Mouse (Mus musculus): ENCODE results near the gene Mxra7. TPM values are rescaled to one million over a fixed set of nuclear protein-coding genes. Genes with fewer than 3 reads are reported as not detected.
"Not testable (repeated sequence)": the region's sequence is repeated elsewhere in the genome, so short reads cannot be mapped to it uniquely, and the experiment has no call there.

The Mxra7 gene
- polyA plus RNA-seq, 1 experiment from 2014 or later = 7.2 TPM

DNA sequence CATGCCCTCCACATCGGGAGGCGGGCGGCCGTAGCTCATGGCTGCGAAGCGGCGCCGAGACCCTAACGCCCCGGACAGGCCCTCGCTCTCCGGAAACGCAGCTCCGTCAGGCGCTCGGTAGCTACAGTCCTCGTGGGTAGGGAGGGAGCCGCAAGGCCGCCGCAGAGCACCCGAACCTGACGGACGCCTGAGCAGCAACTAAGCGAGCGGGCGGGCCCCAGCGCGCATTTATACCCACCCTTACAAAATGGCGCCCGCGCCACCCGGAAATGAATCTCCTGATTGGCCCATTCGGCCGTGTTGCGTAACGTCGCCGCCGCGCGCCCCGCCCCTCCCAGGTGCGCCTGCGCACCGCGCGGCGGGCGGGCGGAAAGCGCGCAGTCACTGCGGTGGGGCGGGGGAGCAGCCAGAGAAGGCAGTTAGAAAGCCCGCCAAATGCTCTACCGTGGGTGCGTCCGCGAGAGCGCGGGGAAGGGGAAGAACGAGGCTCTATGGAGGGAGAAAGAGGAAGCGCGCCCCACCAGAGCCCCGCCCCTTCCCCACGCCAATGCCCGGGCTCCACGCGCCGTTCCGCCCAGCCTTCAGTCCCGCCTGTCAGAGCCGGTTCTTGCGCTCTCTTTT lies 25.2 kb upstream of the Mxra7 start, which contains the start of gene Srsf2:
TSS of gene Srsf2 (minus strand) at position 204 of the 621 bp plus-strand sequence.
- under 1% methylated on average over 72 of the region's 74 CpGs for WGBS (ENCODE audit: insufficient replicate concordance)
- peak within 1 kb of the TSS; percentile 91 for H3K4me2 ChIP-seq
- H3K9me3 ChIP-seq (replicated peaks) = no peaks in the 10 kb centered on the region
- peak within 1 kb of the TSS; percentile 99 for H3K4me3 ChIP-seq
- peak within 1 kb of the TSS; percentile 99 for H3K9ac ChIP-seq
- no peaks in the 10 kb centered on the region for H3K27me3 ChIP-seq (replicated peaks)
- peak within 1 kb of the TSS; percentile 99 for H3K27ac ChIP-seq
- ATAC-seq = peak; percentile 86
- peaks cover 51% of the 10 kb centered on the region for H3K4me1 ChIP-seq
- peaks cover 41% of the 10 kb centered on the region for H3K36me3 ChIP-seq

- Histone ChIP-seq H3K4me1 (peaks cover 54% of the 10 kb centered on the region), H3K9me3 (replicated peaks) (no peaks in the 10 kb centered on the region), H3K4me3 (peak within 1 kb of the TSS; percentile 99), H3K27me3 (replicated peaks) (no peaks in the 10 kb centered on the region), H3K36me3 (peaks cover 47% of the 10 kb centered on the region), H3K27ac (peak within 1 kb of the TSS; percentile 99), H3K9ac (peak within 1 kb of the TSS; percentile 99), H3K4me2 (peak within 1 kb of the TSS; percentile 91)
- peak; percentile 64 for ATAC-seq
- under 1% methylated on average over 78 of the region's 91 CpGs for WGBS (ENCODE audit: insufficient replicate concordance)
These were observed 24.5 kb upstream of the Mxra7 start, which contains the start of gene Mfsd11 for GRCm38 (mm10) chr11:116852291-116852890. Gene Mfsd11, plus strand, starts transcription at chr11:116852440.

- ATAC-seq = no peak
- Histone ChIP-seq H3K4me2 (peak overlapping the region; percentile 91), H3K9me3 (replicated peaks) (no peaks in the 10 kb centered on the region), H3K9ac (peak overlapping the region; percentile 99), H3K4me1 (peaks cover 48% of the 10 kb centered on the region), H3K36me3 (peaks cover 52% of the 10 kb centered on the region), H3K27me3 (replicated peaks) (no peaks in the 10 kb centered on the region), H3K4me3 (peak overlapping the region; percentile 99), H3K27ac (peak overlapping the region; percentile 99)
- under 1% methylated on average over 29 of the region's 29 CpGs for WGBS (ENCODE audit: insufficient replicate concordance)
These were observed 23.9 kb upstream of the Mxra7 start for GRCm38 (mm10) chr11:116851576-116852290.

DNA sequence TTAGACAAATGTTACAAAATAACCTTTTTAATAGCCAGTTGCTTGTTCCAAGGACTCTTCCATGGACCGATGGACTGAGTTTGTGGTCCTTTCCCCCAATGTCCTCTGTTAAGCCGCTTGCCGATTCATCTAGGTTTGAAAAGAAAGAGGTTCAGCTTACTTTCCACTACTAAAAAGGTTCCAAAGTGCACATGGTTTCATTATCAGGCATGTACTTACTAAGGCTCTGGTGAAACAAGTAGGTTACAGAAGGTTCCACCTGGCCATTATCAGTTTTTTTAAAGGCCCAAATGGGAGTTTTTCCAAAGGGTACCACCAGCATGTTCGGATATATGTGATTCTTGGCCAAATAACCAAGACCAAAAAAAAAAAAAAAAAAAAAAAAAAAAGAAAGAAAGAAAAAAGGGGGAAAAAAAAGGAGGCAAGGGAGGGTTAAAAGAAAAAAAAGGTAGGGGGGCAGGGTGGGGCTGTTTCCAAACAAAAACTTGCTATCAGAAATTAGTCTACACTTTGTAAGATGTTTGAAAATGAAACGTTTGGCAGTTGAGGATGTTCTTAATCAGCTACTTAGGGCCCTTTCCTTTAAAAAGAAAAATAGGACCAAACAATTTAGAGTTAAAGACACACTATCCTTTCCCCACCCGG lies 23.1 kb upstream of the Mxra7 start:
- no peak for ATAC-seq
- Histone ChIP-seq H3K9ac (peak overlapping the region; percentile 99), H3K4me1 (peaks cover 55% of the 10 kb centered on the region), H3K9me3 (replicated peaks) (no peaks in the 10 kb centered on the region), H3K36me3 (peaks cover 60% of the 10 kb centered on the region), H3K4me3 (peak overlapping the region; percentile 99), H3K27ac (peak overlapping the region; percentile 99), H3K4me2 (peak overlapping the region; percentile 91), H3K27me3 (replicated peaks) (no peaks in the 10 kb centered on the region)
- 23% methylated on average over 6 of the region's 6 CpGs for WGBS (ENCODE audit: insufficient replicate concordance)

DNA sequence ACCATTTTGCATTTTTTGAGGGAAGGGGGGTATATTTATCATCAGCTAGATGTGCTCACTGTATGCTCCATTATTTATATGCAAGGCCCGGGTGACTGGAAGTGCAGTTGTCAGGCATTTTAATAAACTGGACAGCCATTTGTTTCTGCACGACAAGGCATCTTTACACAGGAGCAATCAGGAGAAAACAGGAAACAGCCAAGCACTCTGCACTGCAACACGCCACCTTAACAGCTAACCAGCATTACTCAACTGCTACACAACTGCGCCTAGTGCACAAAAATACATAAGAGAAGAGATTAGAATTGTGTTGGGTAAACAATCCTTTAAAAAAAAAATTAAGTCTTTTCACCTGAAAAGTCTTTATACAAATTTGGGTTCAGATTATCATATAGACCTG lies 22.2 kb upstream of the Mxra7 start:
- Histone ChIP-seq H3K4me1 (peaks cover 62% of the 10 kb centered on the region), H3K36me3 (peaks cover 64% of the 10 kb centered on the region), H3K9ac (peak overlapping the region; percentile 99), H3K4me3 (peak overlapping the region; percentile 99), H3K27ac (peak overlapping the region; percentile 99), H3K27me3 (replicated peaks) (no peaks in the 10 kb centered on the region), H3K4me2 (peak overlapping the region; percentile 91), H3K9me3 (replicated peaks) (no peaks in the 10 kb centered on the region)
- no peak for ATAC-seq
- WGBS (ENCODE audit: insufficient replicate concordance) = 30% methylated on average over 4 of the region's 4 CpGs

DNA sequence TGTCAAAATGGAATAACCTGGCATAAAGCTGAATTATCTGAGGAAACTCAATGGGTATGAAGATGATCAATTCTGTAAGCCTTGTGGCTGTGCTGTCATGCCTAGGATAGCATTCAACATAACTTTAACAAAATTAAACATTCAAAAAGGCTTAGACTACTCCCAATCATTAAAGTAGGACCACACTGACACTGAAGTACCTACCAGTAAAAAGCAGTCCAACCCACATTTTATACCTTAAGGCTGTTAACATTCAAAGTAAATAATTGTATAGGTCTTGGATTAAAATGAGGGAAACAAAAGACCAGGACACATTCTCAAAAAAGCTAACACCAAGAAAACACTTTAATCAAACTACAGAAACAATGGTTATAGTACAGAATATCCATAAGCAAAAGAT lies 21.7 kb upstream of the Mxra7 start:
- Histone ChIP-seq H3K27ac (no peak overlapping the region), H3K4me3 (peak overlapping the region; percentile 19; the same call in 1 of the 2 replicates), H3K27me3 (replicated peaks) (no peaks in the 10 kb centered on the region), H3K36me3 (peaks cover 64% of the 10 kb centered on the region), H3K4me1 (peaks cover 62% of the 10 kb centered on the region), H3K9me3 (replicated peaks) (no peaks in the 10 kb centered on the region), H3K4me2 (peak overlapping the region; percentile 39), H3K9ac (no peak overlapping the region)
- no peak for ATAC-seq

- H3K36me3 ChIP-seq = peaks cover 64% of the 10 kb centered on the region
- H3K27ac ChIP-seq = peak overlapping the region; percentile 64
- WGBS (ENCODE audit: insufficient replicate concordance) = 49% methylated on average over 2 of the region's 2 CpGs
- peak overlapping the region; percentile 39 for H3K4me2 ChIP-seq
- not testable (repeated sequence) for H3K9ac ChIP-seq; H3K9me3 ChIP-seq (replicated peaks); H3K4me3 ChIP-seq; ATAC-seq; H3K27me3 ChIP-seq (replicated peaks)
- H3K4me1 ChIP-seq = peaks cover 62% of the 10 kb centered on the region
These were observed 21.0 kb upstream of the Mxra7 start for GRCm38 (mm10) chr11:116848877-116849178.

DNA sequence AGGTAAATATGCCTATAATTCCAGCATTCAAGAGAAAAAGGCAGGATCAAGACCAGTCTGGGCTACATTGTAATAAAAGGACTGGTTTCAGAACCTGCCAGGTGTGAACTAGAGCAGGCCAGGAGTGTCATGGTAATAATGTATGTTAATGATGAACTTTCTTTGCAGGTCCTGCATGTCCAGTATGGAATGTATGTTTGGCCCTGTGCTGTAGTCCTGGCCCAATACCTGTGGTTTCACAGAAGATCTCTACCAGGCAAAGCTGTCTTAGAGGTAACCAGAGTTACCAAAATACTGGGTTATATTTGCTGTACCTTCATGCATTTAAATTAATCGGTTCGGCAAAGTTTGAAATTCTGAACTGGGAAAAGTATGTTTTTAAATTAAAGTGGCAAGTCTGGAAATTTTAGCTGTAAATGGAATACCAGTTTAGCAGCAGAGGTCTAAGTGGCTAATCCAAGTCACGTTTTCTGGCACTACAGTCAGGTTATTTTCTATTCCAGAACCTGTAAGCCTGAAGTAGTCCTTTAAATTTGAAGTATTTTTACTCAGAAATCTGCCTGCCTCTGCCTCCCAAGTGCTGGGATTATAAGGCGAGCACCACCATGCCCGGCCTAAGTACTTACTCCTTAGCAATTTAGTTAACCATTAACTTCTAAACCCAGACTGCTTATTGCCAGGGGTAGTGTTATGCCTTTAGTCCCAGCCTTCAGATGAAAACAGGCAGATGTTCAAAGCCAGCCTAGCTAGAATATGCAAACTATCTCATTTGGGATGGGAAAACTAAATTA lies 20.4 kb upstream of the Mxra7 start:
- Histone ChIP-seq H3K27ac (peak overlapping the region; percentile 64), H3K9ac (no peak overlapping the region), H3K27me3 (replicated peaks) (no peaks in the 10 kb centered on the region), H3K9me3 (replicated peaks) (no peaks in the 10 kb centered on the region), H3K4me1 (peaks cover 62% of the 10 kb centered on the region), H3K4me3 (no peak overlapping the region; the same call in 1 of the 2 replicates), H3K36me3 (peaks cover 64% of the 10 kb centered on the region), H3K4me2 (peak overlapping the region; percentile 12)
- no peak for ATAC-seq
- 67% methylated on average over 5 of the region's 5 CpGs for WGBS (ENCODE audit: insufficient replicate concordance)

- H3K27ac ChIP-seq = peak overlapping the region; percentile 64
- 0 out of 2 replicates have a peak overlapping the region, but pooled peaks have one; percentile 18 for H3K9ac ChIP-seq
These were observed 19.6 kb upstream of the Mxra7 start for GRCm38 (mm10) chr11:116847187-116848085.

GRCm38 (mm10) chr11:116846593-116847181 lies 18.8 kb upstream of the Mxra7 start:
- ATAC-seq = no peak
- peaks cover 62% of the 10 kb centered on the region for H3K36me3 ChIP-seq
- H3K27ac ChIP-seq = peak overlapping the region; percentile 48; the same call in 1 of the 2 replicates
- WGBS (ENCODE audit: insufficient replicate concordance) = 69% methylated on average over 4 of the region's 4 CpGs
- H3K4me2 ChIP-seq = no peak overlapping the region
- peaks cover 67% of the 10 kb centered on the region for H3K4me1 ChIP-seq
- H3K9me3 ChIP-seq (replicated peaks) = no peaks in the 10 kb centered on the region
- no peak overlapping the region for H3K9ac ChIP-seq
- no peak overlapping the region for H3K4me3 ChIP-seq
- H3K27me3 ChIP-seq (replicated peaks) = no peaks in the 10 kb centered on the region

More at GRCm38 (mm10) chr11:116847187-116848085, 19.6 kb upstream of the Mxra7 start:
- no peaks in the 10 kb centered on the region for H3K9me3 ChIP-seq (replicated peaks)
- H3K4me3 ChIP-seq = no peak overlapping the region
- peaks cover 64% of the 10 kb centered on the region for H3K36me3 ChIP-seq
- no peak for ATAC-seq
- peaks cover 62% of the 10 kb centered on the region for H3K4me1 ChIP-seq
- WGBS (ENCODE audit: insufficient replicate concordance) = 86% methylated on average over 3 of the region's 3 CpGs
- no peaks in the 10 kb centered on the region for H3K27me3 ChIP-seq (replicated peaks)
- H3K4me2 ChIP-seq = peak overlapping the region; percentile 5; the same call in 1 of the 2 replicates

Measured in liver, embryonic 12.5 days (tissue).